Mouse (Mus musculus) G1E (cell line): ENCODE measurements at regions not wholly inside any gene's neighbourhood (a gene's known extent, or its start where the extent isn't known, plus 50 kb on each side); places are given as distances from the start of the nearest gene placed in this dataset.

Experiments
- ATAC-seq: 2 replicates; pipeline ENCODE4 v1.8.0; 2016; ENCODE audit warnings: mild to moderate bottlenecking; ENCODE audit not compliant: insufficient number of reproducible peaks, poor library complexity, low FRiP score, severe bottlenecking; ENCODE audit errors: extremely low read depth
- DNase-seq: peaks from one replicate; pipeline ENCODE4 v3.0.0; 2012; ENCODE audit warnings: low spot score
- H3K27me3 ChIP-seq: 2 replicates; pipeline ENCODE4 v1.6.1; 2012; ENCODE audit warnings: mild to moderate bottlenecking, low read length, inconsistent platforms; ENCODE audit not compliant: insufficient read depth
- H3K36me3 ChIP-seq: replicated peaks from 2 replicates; pipeline ENCODE3; 2012; ENCODE audit warnings: mild to moderate bottlenecking, inconsistent platforms
- H3K4me1 ChIP-seq: 2 replicates; pipeline ENCODE4 v1.6.1; 2012; ENCODE audit warnings: low read depth, low read length, inconsistent platforms, mixed read lengths; ENCODE audit not compliant: insufficient read depth
- H3K4me3 ChIP-seq: 2 replicates; pipeline ENCODE4 v1.5.1; 2012; ENCODE audit warnings: low read depth, mild to moderate bottlenecking, inconsistent platforms, low read length, moderate library complexity, mixed read lengths
- H3K9me3 ChIP-seq: replicated peaks from 2 replicates; pipeline ENCODE4 v1.6.1; 2012; ENCODE audit warnings: inconsistent platforms
- CTCF ChIP-seq: IDR thresholded peaks from 2 replicates; pipeline ENCODE4 v1.5.1; 2012; ENCODE audit warnings: low read depth, low read length, inconsistent platforms, mixed read lengths
- GATA1 ChIP-seq: IDR thresholded peaks from 2 replicates; pipeline ENCODE4 v1.6.1; 2012; ENCODE audit warnings: borderline replicate concordance, low read length, inconsistent platforms, mixed read lengths
- GATA2 ChIP-seq: IDR thresholded peaks from 2 replicates; pipeline ENCODE4 v1.6.1; 2012; ENCODE audit warnings: low read depth, low read length, inconsistent platforms, borderline replicate concordance
- POLR2AphosphoS5 ChIP-seq: IDR thresholded peaks from 2 replicates; pipeline ENCODE4 v1.6.1; 2012; ENCODE audit warnings: low read depth, low read length, inconsistent platforms; ENCODE audit not compliant: insufficient replicate concordance
- TAL1 ChIP-seq: conservative IDR thresholded peaks from 2 replicates; pipeline ENCODE4 v1.6.1; 2012; ENCODE audit warnings: low read depth, low read length, inconsistent platforms, mixed read lengths

DNA sequence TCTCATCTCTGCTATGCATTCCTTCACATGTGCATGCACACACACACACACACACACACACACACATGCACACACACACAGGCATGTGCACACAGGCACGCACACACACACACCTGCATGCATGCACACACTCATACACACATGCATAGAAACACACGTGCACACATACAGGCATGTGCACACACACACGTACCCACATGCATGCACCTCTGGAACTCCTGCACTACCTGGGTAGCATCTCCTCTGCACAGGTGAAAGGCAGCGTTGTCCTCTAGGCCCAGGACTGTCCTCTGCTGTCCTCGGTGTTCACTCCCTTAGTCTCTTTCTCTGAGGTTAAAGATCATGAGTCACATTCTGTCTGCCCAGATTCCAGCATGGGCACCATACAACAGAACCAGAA, 258.0 kb downstream of the Cxcl12 start:
- ATAC-seq (no peak), DNase-seq (no peak)
- H3K27me3 ChIP-seq: no peaks in the 10 kb centered on the region
- H3K36me3 ChIP-seq: no peaks in the 10 kb centered on the region
- no peaks in the 10 kb centered on the region for H3K4me1 ChIP-seq
- H3K4me3 ChIP-seq: peak overlapping the region; percentile 30; the same call in 1 of the 2 replicates
- no peak for TF ChIP-seq POLR2AphosphoS5
- no peak for TF ChIP-seq GATA1
- no peak for TF ChIP-seq GATA2
- TF ChIP-seq CTCF: no peak
- TF ChIP-seq TAL1: no peak
- H3K9me3 ChIP-seq: peaks cover 88% of the 10 kb centered on the region

DNA sequence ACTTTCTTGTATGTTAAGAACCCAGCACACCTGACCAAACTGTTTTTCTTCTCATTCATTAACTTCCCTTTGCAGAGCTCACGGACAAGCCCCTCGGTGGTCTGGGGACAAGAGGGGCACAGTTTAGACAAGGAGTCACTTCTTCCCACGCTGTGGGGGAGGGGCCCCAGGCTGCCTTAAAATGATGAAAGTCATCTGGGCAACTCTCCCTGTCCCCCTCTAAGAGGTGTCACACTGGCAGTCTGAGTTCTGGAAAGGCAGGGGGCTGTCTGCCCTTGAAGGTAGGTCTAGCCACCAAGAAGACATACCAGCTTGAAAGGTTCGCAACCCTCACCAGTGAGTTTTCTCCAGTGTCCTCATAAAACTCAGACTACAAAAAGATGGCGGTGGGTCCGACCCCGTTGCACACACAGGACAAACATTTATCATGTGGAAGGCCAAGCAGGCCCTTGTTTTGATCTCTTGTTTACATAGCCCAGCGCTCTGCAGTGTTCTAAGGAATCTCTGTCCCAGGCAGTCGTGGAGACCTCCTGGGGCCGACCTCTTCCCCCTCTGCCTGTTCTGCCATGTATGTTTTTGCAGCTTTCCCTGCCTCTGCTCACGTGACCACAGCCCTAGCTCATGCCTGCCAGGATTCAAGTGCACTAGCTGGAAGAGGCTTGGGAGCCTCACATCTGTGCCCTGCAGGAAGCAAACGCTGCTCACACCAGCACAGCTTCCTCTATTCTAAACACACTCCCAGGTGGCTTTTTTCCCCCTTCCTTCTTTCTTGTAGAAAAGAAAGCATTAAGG, 259.2 kb downstream of the Cxcl12 start:
- no peak for ATAC-seq
- Histone ChIP-seq H3K4me1 (no peaks in the 10 kb centered on the region), H3K4me3 (no peak overlapping the region), H3K36me3 (no peaks in the 10 kb centered on the region), H3K9me3 (peaks cover 88% of the 10 kb centered on the region), H3K27me3 (no peaks in the 10 kb centered on the region)
- TF ChIP-seq CTCF (no peak), GATA2 (no peak), POLR2AphosphoS5 (no peak), GATA1 (no peak), TAL1 (no peak)
- DNase-seq: no peak

DNA sequence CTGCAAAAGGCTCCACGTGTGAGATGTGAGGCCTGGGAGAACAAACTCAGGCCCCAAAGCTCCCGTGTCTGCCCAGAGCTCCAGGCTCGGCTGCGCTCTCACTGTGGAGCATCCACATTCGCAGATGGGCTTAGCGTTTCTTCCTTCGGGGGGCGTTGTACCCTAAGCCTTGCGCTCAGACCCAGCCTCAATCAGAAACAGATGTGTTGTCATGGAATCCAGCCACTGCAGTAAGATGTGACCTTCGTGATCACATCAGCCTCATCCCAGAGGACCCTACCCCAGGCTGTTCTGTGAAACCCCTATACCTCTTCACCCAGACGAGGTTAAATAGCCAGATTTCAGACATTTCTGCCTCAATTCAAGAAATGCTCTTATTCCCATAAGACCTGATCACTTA, 260.1 kb downstream of the Cxcl12 start:
- DNase-seq: no peak
- Histone ChIP-seq H3K9me3 (peaks cover 87% of the 10 kb centered on the region), H3K36me3 (no peaks in the 10 kb centered on the region), H3K4me1 (no peaks in the 10 kb centered on the region), H3K27me3 (no peaks in the 10 kb centered on the region), H3K4me3 (no peak overlapping the region)
- no peak for ATAC-seq
- no peak for TF ChIP-seq POLR2AphosphoS5

DNA sequence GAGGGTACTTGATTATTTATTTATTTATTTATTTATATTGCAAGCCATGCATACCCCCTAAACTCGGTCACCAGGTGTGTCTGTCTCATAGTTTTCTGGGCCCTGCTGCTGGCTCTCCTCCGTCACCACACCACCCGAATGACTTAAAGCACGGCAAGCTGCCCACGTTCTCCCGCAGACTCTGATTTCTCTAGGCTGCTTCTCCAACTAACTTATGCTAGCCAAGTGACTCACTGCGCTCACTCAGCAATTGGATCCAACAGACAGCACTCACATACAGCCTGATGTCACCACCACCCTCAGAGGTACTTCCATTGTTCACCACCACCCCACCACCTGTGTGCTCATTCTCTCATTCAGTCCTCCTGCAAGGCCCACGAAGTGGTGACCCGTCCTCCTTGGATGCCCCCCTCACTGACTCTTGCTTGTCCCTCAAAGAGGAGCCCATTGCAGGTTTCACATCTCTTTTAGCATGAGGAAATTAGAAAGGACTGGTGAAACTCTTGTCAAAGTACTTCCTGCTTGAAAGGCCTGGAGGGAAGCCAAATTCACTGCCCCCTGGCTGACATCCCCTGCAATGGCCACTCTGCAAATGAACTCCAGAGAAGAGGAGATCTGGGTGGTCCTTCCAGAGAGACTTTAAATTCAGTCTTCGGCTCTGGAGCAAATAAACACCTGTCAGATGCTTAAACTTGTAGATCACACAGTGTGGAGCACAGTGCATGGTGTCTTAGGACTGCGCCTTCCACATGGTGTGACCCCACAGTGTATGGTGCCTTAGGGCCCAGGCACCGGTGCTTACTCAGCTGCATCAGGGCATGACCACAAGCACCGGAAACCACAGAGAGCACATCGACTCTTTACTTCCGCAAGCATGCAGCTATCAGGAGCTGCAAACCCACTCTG, 262.8 kb downstream of the Cxcl12 start:
- DNase-seq (no peak), ATAC-seq (no peak)
- H3K36me3 ChIP-seq: no peaks in the 10 kb centered on the region
- TF ChIP-seq CTCF (no peak), GATA2 (no peak), POLR2AphosphoS5 (no peak), GATA1 (no peak), TAL1 (no peak)
- peaks cover 81% of the 10 kb centered on the region for H3K9me3 ChIP-seq
- no peaks in the 10 kb centered on the region for H3K4me1 ChIP-seq
- H3K4me3 ChIP-seq: no peak overlapping the region
- no peaks in the 10 kb centered on the region for H3K27me3 ChIP-seq

DNA sequence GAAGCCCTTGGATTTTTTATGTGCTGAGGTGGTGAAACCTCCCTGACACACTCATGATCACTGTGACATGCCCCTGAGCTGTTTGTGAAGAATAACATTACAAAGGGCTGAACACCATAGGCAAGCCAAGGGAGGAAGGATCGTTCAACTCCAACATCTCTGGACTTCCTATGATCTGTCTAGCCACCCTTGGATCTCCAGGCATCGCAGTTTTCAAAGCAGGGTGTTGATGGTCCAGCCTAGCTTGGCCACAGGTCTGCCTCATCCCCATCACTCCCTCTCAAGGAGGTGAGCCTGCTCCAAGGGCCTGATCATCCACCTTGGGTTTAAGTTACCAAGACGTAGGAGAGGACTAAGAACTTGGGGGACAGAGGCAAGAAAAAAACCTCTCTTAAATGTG, 268.5 kb downstream of the Cxcl12 start:
- Histone ChIP-seq H3K9me3 (peaks cover 59% of the 10 kb centered on the region), H3K4me3 (no peak overlapping the region), H3K36me3 (no peaks in the 10 kb centered on the region), H3K4me1 (no peaks in the 10 kb centered on the region), H3K27me3 (no peaks in the 10 kb centered on the region)
- TF ChIP-seq TAL1 (no peak), GATA2 (no peak), GATA1 (no peak), CTCF (no peak), POLR2AphosphoS5 (no peak)
- ATAC-seq: no peak
- no peak for DNase-seq

DNA sequence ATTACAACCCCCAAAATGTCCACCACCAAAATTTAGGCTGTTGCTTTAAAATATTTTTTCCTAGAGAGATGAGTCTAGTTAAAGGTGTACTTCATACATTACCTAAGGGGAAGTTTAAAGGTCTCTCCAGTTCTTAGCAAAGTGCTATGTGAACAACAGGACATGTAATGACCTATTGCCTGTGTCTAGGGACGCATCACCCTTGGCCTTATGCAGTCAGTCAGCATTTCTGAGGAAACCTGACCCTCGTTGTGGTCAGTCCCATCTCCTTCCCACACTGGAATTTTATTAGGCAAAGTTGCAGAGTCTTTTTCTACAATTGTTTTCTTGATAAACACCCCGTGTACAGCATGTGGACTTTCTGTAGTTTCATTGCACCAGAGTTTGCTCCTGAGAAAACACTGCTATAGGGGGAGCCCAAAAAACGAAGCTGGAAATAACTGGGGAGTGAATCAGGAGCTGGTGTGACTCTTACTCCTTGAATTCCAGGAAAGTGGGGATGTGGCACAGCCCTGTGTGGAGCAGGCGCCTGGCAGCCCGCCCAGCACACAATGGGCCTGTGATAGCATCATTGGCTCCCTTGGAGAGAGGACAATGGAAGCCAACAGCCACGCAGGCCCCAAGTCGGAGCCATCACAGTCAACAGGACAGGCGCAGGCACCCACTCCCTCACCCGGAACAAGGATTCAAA, 269.2 kb downstream of the Cxcl12 start:
- H3K27me3 ChIP-seq: no peaks in the 10 kb centered on the region
- H3K4me1 ChIP-seq: no peaks in the 10 kb centered on the region
- no peak for DNase-seq
- no peak overlapping the region for H3K4me3 ChIP-seq
- peaks cover 54% of the 10 kb centered on the region for H3K9me3 ChIP-seq
- no peak for TF ChIP-seq GATA1
- TF ChIP-seq TAL1: no peak
- no peak for TF ChIP-seq POLR2AphosphoS5
- no peak for ATAC-seq
- no peaks in the 10 kb centered on the region for H3K36me3 ChIP-seq
